Mouse (Mus musculus): ENCODE results near the gene Myl6b.
"Not testable (repeated sequence)": the region's sequence is repeated elsewhere in the genome, so short reads cannot be mapped to it uniquely, and the experiment has no call there.

Myl6b gene

DNA sequence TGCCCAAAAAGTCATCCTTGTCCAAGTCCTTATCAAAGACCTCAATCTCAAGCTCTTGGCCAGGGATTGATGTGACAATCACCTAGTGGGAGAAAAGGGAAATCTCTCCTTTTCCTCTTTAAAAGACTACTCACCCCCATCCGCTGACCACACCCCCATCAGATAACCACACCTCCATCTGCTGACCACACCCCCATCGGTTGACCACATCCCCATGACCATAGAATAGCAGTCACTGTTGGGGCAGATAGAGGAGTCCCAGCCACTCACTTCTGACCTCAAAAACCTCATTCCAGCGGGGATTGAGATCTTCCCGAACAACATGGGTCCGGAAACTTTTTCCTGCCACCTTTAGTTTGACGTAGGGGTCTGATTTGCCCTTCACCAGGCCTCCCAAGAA, 18.2 kb upstream of the Myl6b start:
- DNase-seq, result no peak

DNA sequence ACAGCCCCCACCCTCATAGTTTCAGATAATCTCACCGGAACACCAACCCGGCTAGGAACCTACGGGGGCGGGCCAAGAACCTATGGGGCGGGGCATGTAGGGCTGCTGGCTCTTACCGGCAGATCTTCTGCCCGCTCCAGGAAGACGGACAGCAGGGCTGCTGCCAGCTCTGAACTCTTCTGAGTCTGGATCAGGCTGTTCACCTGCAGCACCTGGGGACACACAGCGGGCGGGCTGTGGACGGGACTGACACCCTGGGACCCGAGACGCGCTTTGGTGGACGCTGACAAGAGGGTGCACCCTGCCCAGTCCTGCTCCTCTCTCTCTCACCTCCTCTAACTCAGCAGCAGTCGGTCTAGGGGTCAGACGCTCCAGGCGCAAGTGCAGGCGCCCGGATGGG, 17.5 kb upstream of the Myl6b start:
- no peak for DNase-seq

DNA sequence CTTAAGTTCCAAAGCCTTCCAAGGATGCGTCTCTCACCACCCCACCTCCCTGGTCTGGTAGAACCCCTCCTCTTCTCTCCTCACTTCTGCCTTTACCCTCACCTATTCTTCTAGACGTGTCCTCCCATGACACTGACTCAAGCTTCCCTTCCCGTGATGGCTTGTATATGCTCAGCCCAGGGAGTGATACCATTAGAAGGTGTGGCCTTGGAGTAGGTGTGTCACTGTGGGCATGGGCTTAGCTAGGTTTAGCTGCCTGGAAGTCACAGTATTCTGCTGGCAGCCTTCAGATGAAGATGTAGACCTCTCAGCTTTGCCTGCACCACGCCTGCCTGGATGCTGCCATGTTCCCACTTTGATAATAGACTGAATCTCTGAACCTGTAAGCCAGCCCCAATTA, 16.6 kb upstream of the Myl6b start:
- DNase-seq, result no peak

DNA sequence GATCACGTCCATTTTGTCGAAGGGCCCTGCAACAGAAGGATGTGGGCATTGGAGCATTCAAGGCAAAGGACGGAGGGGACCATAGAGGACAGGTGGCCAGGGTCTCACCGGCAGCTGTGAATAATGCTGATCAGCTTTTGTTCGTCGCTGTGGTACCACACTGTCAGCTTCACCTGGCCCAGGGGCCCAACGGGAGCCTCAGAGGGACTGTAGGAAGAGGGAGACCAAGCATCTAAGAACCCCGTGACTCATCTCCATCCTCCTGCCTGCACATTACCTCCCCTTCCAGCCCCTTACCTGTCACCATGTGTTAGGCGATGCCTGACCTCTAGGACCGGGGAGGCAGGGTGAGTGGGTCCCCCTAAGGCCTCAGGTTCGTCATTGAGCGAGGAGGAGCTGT, 13.3 kb upstream of the Myl6b start:
- DNase-seq, result no peak

DNA sequence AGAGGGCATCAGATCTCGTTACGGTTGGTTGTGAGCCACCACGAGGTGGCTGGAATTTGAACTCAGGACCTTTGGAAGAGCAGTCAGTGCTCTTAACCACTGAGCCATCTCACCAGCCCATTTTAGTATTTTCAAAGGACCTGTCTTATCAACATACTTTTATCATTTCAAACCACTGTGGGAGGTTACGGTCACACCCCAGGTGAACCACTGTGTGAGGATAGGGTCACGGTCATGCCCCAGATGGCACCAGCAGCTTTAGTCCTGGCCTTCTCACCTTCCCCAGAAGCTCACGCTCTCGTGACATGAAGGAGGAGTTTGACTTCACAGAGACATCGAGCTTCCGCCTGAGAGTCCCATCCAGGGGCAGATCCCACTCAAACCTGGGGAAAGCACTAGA, 12.7 kb upstream of the Myl6b start:
- no peak for DNase-seq

DNA sequence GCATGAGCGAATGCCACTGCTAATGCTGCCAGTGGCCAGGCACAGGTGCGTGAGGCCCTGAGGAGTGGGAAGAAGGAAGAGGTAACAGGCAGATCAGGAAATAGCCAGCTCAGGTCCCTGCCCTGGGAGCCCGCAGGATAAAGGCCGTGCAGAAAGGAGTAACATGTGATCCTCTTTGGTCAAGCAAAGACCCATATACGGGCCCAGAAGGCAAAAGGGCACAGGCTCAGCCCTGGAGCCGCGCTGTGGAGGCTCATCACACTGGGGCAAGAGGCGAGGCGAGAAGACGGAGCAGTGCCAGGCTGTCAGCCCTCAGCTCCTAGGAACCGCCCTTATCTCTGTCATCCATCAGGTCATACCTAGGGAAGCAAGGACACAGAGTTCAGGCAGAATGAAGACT, 11.8 kb upstream of the Myl6b start:
- DNase-seq, result no peak

DNA sequence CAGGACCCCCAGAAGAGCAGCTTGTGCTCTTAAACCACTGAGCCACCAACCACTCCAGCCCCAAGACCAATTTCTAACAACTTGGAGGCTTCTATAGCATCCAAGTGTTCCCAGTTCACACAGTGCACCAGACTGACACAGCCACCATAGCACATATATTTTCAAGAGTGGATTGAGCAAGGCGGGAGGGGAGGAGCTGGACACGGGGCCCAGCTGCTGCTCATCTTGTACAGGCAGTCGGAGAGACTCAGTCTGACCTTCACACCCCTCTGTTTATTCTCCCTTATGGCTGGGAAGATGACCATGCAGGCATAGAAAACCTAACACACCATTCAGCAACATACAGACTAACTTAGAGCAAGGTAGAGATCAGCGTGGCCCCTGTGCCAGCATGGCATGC, 11.3 kb upstream of the Myl6b start:
- DNase-seq, result no peak

DNA sequence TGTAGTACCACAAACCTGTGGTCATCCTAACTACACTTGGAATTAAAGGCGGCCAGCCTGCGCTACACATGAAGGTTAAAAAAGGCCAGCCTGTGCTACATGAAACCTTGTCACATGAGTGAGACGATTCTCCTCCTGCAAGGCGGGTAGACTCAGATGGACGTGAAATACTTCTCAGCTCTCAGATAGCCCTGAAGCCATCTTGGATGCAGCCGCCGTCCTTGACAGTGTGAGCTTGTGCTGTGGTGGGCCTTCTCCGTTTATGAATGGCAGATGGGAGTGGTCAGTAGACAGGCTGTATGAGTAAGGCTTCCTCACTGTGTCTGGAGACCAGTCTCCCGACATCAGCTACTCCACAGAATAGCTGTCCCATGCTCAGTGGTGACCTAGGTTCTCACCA, 10.7 kb upstream of the Myl6b start:
- no peak for DNase-seq

DNA sequence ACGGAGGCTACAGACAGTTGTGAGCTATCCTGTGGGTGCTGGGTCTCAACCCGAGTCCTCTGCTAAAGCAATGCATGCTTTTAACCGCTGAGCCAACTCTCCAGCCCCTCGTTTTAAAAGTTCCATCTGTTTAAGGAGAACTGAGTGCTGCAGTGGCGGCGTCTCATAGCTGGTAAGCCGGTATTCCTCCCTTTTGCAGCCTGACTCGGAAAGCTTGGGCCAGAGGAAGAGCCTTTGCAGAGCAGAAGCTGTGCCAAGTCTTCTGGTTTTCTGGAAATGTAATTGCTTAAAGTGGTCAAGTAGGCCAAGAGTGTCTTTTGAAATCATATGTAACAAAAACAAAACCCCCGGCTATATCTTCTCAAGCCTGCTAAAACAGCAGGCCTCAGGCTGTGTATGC, 9.8 kb upstream of the Myl6b start:
- no peak for DNase-seq

DNA sequence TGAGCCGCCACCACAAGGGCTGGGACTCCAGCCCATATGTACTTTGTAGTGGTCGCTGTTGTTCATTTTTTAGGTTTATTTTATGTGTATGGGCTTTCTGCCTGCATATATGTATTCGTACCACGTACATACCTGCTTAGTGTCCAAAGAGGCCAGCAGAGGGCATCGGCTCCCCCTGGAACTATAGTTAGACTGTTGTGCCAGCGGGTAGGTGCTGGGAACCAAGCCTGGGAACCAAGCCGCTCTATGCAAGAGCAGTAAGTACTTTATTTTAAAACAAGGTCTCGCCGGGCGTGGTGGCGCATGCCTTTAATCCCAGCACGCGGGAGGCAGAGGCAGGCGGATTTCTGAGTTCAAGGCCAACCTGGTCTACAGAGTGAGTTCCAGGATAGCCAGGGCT, 7.5 kb upstream of the Myl6b start:
- DNase-seq, result no peak

DNA sequence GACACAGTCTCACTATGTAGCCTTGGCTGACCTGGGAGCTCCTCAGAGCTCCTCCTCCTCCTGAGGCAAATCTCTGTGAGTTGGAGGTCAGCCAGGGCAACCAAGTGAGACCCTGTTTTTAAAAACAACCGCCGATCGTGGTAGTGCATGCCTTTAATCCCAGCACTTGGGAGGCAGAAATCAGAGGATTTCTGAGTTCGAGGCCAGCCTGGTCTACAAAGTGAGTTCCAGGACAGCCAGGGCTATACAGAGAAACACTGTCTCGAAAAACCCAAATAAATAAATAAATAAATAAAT, 6.8 kb upstream of the Myl6b start:
- DNase-seq, result not testable (repeated sequence)

DNA sequence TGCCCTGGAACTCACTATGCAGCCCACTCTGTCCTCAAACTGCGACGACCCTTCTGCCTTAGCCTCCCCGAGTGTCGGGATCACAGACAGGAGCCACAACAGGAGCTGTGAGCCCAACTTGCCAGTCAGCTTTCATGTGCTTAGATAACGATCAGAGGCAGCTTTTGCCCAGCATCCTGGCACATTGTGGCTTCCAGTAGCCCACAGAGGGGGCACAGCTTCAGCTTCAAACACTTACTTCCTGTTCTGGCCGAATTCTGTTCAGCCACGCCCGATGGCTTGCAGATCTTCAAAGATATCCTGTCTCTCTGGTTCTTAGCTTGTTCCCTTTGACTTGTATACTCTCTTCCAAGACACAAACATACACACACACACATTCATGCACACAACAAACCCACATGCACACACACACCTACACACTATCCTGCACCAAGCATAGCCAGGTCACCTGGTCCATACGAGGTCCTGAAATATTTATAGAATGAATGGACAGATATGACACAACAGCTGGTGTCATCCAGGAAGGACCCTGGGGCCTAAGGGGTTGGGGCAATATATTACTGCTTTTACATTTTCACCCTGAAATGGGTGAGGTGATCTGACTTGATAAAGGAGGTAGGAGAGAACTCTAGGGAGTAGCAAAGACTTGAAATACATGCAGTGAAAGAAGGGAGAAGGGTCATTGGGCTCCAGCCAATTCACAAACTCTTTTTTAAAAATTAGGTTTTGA, 6.3 kb upstream of the Myl6b start:
- no peak for DNase-seq

DNA sequence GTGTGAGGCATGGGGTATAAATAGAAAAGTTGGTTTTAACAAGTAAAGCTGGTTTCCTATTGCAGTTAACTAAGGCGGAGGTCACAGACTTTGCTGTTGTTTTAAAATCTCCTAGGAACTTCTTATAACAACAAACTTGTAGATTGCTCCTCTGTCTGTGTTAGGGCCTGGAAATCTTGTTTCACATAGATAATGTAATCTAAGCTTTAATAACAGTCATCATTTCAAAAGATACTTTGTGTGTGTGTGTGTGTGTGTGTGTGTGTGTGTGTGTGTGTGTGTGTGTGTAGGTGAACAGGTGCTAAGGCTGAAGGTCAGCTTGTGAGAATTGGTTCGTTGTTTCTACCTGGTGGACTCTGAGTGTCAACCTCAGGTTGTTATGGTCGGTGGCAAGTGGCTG, 5.5 kb upstream of the Myl6b start:
- no peak for DNase-seq

DNA sequence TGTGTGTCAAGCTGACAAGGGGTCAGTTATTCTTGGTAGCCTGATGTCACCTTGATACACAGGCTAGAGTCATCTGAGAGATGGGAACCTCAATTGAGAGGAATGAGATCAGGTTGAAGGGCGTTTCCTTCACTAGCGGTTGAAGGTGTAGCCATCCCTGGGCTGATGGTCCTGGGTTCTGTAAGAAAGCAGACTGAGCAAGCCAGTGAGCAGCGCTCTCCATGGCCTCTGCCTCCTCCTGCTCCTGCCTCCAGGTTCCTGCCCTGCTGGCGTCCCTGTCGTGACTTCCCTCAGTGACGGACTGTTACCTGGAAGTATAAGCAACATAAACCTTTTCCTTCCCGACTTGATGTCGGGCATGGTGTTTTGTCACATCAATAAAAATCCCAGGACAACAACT, 5.0 kb upstream of the Myl6b start:
- DNase-seq, result no peak

DNA sequence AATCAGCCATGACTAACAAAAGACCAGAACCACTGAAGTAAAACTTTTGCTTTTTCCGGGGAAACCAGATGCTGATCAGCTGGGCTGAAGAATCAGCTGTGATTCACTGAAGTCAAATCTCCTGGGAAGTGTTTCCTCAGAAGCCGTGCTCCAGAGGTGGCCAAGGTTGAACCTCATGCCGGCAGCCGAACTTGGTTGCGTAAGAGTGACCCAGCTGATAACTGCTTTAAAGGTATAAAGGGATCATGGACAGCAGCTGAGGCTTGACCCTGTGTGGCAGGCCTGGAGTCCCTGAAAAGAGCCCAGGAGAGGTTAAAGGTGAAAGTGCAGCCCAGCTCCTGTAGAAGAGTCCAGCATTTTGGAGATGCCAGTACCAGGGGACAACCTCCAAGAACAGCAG, 3.9 kb upstream of the Myl6b start:
- no peak for DNase-seq

DNA sequence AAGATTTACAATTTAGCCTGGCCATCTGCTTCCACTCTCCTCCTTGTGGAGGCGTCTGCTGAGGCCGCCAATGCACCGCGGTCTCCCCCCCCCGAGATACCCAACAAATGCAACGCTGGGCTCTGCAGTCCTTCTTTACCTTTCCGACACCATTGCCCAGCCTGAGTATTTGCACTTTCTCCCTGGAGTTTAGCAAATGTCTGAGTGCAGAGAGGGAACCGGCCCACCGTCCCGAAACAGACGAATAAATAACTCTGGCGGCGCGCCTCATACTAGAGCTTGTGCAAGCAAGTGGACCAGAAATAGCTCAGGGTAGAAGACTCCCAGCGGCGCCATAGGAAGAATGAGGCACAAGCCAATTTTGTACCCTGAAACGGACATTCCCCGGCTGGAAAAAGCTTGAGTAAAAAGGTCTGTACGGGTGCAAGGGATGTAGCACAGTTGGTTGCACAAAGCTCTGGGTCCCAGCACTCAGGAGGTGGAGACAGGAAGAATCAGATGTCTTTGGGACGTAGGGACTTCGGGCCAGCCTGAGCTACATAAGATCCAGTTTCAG, 709 bp upstream of the Myl6b start:
- peak; percentile 76 for DNase-seq

DNA sequence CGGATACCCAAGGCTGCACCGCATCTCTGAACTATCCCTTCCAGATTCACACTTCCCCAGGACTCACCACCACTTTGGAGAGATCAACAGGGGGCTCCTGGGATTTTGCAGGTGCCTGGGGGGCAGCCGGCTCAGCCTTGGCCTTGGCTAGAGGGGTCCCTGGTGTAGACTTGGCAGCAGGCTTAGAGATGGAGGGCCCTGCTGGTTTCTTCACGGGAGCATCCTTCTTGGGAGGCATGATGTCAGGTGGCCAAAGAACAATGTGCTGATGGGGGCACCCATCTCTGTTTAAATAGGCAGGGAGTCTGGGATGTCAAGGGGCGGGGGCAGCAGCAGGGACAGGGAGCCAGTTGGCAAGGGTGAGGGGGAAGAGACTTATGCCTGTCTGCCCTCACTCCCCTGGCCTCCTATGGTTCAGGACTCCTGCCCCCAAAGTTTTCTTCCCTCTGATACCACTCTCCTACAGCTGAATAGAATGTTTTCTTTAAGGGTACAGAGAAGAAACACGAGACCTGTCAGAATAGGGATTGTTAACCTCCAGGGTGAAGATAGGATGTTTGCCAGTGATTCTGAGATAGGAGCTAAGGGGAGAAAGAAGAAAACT, 1.2 kb downstream of the Myl6b start:
- DNase-seq, result peak; percentile 66

DNA sequence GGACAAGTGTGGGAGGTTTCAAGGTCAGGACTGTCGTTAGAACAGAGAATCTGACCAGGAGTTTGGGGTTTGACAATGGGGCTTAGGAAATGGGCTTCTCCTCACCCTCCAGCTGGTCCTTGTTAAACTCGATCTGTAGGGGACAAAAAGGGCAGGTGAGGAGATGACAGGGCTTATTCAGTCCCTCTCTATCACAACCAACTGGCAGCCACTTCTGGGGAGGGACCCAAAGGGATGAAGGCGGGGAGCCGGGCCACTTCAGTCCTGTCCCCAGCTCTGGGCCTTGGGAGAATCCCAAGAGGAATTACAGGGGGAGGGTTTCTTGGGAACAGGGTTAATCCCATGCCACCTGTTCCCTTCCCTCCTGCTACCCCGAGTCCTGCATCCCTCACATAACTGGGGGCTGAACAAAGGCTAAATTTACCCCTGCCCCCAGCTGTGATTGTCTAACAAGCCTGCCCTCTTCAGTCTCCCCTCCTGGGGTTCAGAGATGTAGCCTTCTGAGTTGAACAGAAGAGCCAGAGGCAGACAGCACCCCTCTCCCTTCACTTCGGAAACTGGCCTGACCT, 1.9 kb downstream of the Myl6b start:
- no peak for DNase-seq

DNA sequence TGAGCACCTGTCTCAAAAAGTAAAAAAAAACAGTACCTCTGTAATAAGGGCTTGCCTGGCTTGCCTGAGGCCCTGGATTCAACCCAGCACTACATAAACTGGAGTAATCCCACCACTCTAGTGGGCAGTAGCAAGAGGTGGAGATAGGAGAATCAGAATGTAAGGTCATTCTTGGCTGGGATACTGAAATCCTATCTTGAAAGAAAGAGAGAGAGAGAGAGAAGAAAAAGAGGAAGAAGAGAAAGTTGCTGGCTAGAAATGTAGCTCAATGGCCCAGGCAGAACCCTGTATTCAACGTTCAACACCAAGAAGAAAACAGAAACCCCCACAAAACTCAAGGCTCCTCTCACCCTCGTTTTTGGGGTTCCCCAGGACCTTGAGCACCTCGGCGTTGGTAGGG, 2.6 kb downstream of the Myl6b start:
- DNase-seq, result no peak

DNA sequence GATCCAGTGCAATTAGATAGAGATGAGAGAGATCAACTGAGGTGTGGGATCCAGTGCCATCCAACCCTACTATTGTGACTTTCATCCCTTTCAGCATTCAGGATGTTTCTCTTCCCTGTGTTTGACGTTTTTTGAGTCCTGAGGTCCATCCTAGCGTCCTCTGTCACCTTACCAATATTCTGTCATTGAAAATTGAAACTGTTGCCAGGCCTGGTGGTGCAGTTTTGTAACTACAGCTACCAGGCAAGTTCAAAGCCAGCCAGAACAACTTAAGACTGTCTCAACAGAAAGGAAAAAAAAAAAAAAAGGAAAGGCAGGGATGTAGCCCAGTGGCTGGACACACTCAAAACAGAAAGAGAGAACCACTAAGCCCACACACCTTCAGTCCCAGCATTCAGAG, 3.2 kb downstream of the Myl6b start:
- no peak for DNase-seq

DNA sequence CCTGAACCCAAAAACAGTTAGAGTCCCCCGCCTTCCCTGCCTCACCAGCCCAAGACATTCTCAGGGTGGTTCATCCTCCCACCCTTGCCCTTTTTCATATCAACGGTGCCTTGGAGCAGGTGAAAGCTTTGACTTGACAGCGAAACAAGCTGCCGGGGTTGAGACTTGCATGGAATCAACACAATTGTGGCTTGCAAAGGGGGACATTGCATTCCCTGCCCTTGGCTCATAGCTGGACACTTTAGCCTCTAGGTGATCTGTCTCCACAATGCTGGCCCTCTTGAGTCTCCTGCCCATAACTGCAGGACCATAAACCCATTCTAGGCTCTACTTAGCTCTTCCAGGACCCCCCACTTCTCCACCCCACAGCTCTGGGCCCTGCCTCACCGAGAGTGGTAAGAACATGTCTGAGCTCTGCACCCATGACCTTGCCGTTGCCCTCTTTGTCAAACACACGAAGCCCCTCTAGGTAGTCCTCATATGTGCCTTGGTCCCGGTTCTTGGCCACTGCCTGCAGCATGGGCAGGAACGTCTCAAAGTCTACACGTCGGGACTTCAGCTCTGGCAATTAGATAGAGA, 3.7 kb downstream of the Myl6b start:
- DNase-seq, result peak; percentile 60

DNA sequence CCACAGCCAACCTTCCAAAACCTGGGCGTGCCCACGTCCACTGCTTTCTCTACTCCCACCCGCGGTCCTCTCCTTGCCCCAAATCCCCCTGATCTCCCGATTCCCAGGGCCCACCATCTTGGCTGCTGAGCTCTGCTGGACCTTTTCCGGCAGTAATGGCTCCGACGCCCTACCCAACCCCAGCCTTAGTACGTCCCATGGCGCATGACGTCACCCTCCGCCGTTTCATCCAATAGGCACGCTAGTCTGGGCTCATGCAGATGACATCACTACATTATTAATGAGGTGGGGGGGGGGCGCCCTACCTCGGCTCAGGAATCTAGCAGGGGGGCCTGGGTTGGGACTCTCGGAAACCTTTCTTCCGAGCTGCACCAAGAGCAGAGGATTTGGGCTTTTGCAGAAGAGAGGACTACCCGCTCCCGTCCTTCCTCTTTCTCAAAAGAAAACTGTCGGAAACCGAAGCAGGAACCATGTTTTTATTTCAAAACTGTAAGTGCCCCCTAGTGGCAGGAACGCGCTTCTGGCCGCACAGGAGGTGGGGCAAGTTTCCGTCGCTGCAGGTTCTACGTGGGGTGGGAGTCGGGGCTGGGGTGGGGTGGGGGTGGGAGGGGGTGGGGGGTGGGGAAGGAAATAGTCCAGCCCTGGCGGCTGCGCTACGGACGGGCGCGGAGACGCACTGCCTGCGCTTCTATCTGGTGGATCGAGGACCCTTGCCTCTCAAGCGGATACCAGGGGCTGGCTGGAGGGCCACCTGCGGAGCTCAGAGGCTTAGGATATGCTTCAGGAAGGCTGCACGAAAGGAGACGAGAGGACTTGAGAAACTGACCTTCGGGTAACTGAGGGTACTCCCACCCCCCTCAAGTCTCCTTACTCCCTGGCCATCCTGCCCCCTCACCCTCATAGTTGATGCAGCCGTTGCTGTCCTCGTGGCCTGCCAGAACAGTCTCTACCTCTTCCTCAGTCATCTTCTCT, 4.5 kb downstream of the Myl6b start, which contains the start of gene Myl6:
Gene Myl6, minus strand, starts transcription at position 451 of the 972 bp plus-strand sequence.
- peak; percentile 98 for DNase-seq

DNA sequence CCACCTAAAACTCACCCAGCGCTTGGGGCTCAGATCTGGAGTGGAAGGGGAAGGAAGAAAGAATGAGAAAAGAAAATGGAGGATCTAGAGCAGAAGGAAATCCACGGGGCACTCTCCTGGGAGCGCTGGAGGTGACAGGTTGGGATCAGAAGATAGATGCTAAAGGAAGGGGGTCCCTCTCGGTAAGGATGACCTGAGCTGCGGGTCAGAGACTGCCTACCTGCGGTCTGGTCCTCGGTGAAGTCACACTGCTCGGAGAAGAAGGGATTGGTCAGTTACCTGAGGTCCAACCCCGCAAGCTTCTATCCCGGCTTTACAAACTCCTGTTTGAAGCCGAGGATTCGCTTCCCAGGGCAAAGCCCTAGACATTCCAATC, 5.2 kb downstream of the Myl6b start:
- no peak for DNase-seq

Measured in cerebellum, adult 11-12 months (tissue).